Comparison of ENCODE assay signal across 8 mouse cellular contexts in the genomic region with DNA sequence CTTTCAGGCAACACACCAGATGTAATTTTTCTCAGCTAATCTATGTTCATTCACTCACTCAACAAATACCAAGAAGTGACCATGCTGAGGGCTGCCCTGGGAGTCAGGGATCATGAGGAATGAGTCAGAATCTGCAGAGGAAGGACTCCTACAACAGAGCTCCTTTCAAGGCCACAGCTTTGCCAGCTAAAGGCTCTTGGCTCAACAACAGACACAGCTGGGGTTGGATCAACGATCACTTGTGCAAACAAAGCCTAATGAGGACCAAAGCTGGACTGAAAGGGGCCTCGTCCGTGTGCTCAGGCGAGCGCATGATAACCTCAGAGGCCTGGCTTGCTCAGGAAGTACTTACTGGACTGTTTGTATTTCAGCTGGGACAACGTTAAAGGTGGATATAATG. TPM values are rescaled to one million over a fixed set of nuclear protein-coding genes. Genes with fewer than 3 reads are reported as not detected.
A peak's percentile ranks its signal among the peaks of the same experiment; 100 is the strongest.
DNase-seq lines count a peak whose midpoint lies in the region; ATAC-seq and TF ChIP-seq lines count a peak whose summit lies in the region.

No protein-coding gene starts in this region.

- peaks cover 50% of the 10 kb centered on the region for H3K36me3 ChIP-seq in midbrain, embryonic 12.5 days
- peaks cover 17% of the 10 kb centered on the region for H3K36me3 ChIP-seq in midbrain, embryonic 16.5 days (ENCODE audit: control insufficient read depth, insufficient read depth, low read length)
- H3K36me3 ChIP-seq in heart, embryonic 13.5 days: peaks cover 90% of the 10 kb centered on the region
- H3K36me3 ChIP-seq in thymus, adult 2 months (ENCODE audit: control insufficient read depth, insufficient read depth, low read length): peaks cover 9% of the 10 kb centered on the region

- no peaks in the 10 kb centered on the region for H3K9me3 ChIP-seq in midbrain, embryonic 12.5 days
- H3K9me3 ChIP-seq in midbrain, embryonic 16.5 days (replicated peaks; ENCODE audit: control insufficient read depth, low read length, poor library complexity, severe bottlenecking): no peaks in the 10 kb centered on the region
- H3K9me3 ChIP-seq in heart, embryonic 13.5 days: no peaks in the 10 kb centered on the region

- ATAC-seq in midbrain, embryonic 12.5 days (ENCODE audit: low FRiP score, low read depth): no peak
- ATAC-seq in midbrain, embryonic 16.5 days: no peak
- ATAC-seq in heart, embryonic 13.5 days (ENCODE audit: extremely low read depth, insufficient number of reproducible peaks, low FRiP score, low TSS enrichment): no peak

- 36% methylated on average over 6 of the region's 6 CpGs for WGBS in cerebellum, adult 2 months
- 17% methylated on average over 6 of the region's 6 CpGs for WGBS in midbrain, embryonic 12.5 days
- WGBS in midbrain, embryonic 16.5 days: 28% methylated on average over 6 of the region's 6 CpGs
- WGBS in heart, embryonic 13.5 days: 36% methylated on average over 6 of the region's 6 CpGs
- WGBS in thymus, adult 2 months: 85% methylated on average over 6 of the region's 6 CpGs

- no peak for TF ChIP-seq CTCF in cerebellum, adult 2 months (IDR thresholded peaks at IDR 0.05; ENCODE audit: borderline replicate concordance, insufficient read depth, low read depth, low read length)
- TF ChIP-seq CTCF in thymus, adult 2 months (IDR thresholded peaks at IDR 0.05; ENCODE audit: borderline replicate concordance, control insufficient read depth, extremely low read depth, insufficient read depth, low read length, poor library complexity): no peak

- no peak overlapping the region for H3K9ac ChIP-seq in midbrain, embryonic 12.5 days (replicated peaks)
- no peak overlapping the region for H3K9ac ChIP-seq in midbrain, embryonic 16.5 days (ENCODE audit: low read depth, low read length)
- H3K9ac ChIP-seq in heart, embryonic 13.5 days: 0 out of 2 replicates have a peak overlapping the region, but pooled peaks have one; percentile 33

- no peaks in the 10 kb centered on the region for H3K27me3 ChIP-seq in cerebellum, adult 2 months (ENCODE audit: control insufficient read depth, insufficient read depth, low read length)
- no peaks in the 10 kb centered on the region for H3K27me3 ChIP-seq in midbrain, embryonic 12.5 days
- H3K27me3 ChIP-seq in midbrain, embryonic 16.5 days (ENCODE audit: control insufficient read depth, insufficient read depth, low read depth, low read length): no peaks in the 10 kb centered on the region
- H3K27me3 ChIP-seq in heart, embryonic 13.5 days (replicated peaks): no peaks in the 10 kb centered on the region
- no peaks in the 10 kb centered on the region for H3K27me3 ChIP-seq in thymus, adult 2 months (ENCODE audit: control insufficient read depth, insufficient read depth, low read length)

- no peak overlapping the region for H3K4me2 ChIP-seq in midbrain, embryonic 12.5 days (replicated peaks)
- H3K4me2 ChIP-seq in midbrain, embryonic 16.5 days (ENCODE audit: low read length): no peak overlapping the region
- H3K4me2 ChIP-seq in heart, embryonic 13.5 days: no peak overlapping the region

- H3K4me1 ChIP-seq in cerebellum, adult 2 months (ENCODE audit: control insufficient read depth, insufficient read depth, low read length): peaks cover 17% of the 10 kb centered on the region
- peaks cover 15% of the 10 kb centered on the region for H3K4me1 ChIP-seq in midbrain, embryonic 12.5 days
- no peaks in the 10 kb centered on the region for H3K4me1 ChIP-seq in midbrain, embryonic 16.5 days (ENCODE audit: control insufficient read depth, insufficient read depth, low read length)
- peaks cover 49% of the 10 kb centered on the region for H3K4me1 ChIP-seq in heart, embryonic 13.5 days
- no peaks in the 10 kb centered on the region for H3K4me1 ChIP-seq in thymus, adult 2 months (replicated peaks; ENCODE audit: control insufficient read depth, insufficient read depth, low read length)

- peak overlapping the region; percentile 80 for H3K27ac ChIP-seq in cerebellum, adult 2 months (ENCODE audit: insufficient read depth, low read length)
- H3K27ac ChIP-seq in midbrain, embryonic 12.5 days (replicated peaks): 0 out of 2 replicates have a peak overlapping the region, but pooled peaks have one; percentile 32
- no peak overlapping the region for H3K27ac ChIP-seq in midbrain, embryonic 16.5 days (ENCODE audit: low read length)
- H3K27ac ChIP-seq in heart, embryonic 13.5 days (replicated peaks): peak overlapping the region; percentile 67
- no peak overlapping the region for H3K27ac ChIP-seq in thymus, adult 2 months (ENCODE audit: control insufficient read depth, insufficient read depth, low read length)

- DNase-seq in cerebellum, adult 2 months: no peak
- DNase-seq in cerebellum, adult 11 months: no peak
- peak; percentile 44 to 80 for DNase-seq in lung, postnatal 4 days
- DNase-seq in thymus, adult 2 months: no peak
- no peak for DNase-seq in urinary bladder, postnatal 10 days (ENCODE audit: low spot score)

- no peak overlapping the region for H3K4me3 ChIP-seq in cerebellum, adult 2 months (replicated peaks; ENCODE audit: insufficient read depth, low read depth, low read length)
- no peak overlapping the region for H3K4me3 ChIP-seq in midbrain, embryonic 12.5 days
- H3K4me3 ChIP-seq in midbrain, embryonic 16.5 days (ENCODE audit: low read depth, low read length): no peak overlapping the region
- H3K4me3 ChIP-seq in heart, embryonic 13.5 days: no peak overlapping the region
- H3K4me3 ChIP-seq in thymus, adult 2 months (ENCODE audit: control insufficient read depth, insufficient read depth, low read length): no peak overlapping the region

- TF ChIP-seq POLR2A in cerebellum, adult 2 months (IDR thresholded peaks at IDR 0.05; ENCODE audit: borderline replicate concordance, insufficient read depth, low read length): no peak
- TF ChIP-seq POLR2A in thymus, adult 2 months (IDR thresholded peaks at IDR 0.05; ENCODE audit: control insufficient read depth, extremely low read depth, insufficient read depth, low read length, poor library complexity): no peak

RNA-seq across cellular contexts. Expression of a gene that starts 23.2 kb away (rescaled TPM):
- polyA plus RNA-seq in cerebellum, adult 2 months (2012; rRNA removed): 20.1 and 24.2 TPM in 2 replicates
- polyA plus RNA-seq in midbrain, embryonic 12.5 days (2016; fragmentation: Nextera tagmentation; extraction: Ambion mirVana): 0.54 and 1.1 TPM in 2 replicates
- 10.4 and 13.7 TPM in 2 replicates for polyA plus RNA-seq in midbrain, embryonic 16.5 days (2015; fragmentation: Nextera tagmentation; extraction: Ambion mirVana)
- polyA plus RNA-seq in heart, embryonic 13.5 days (2015; fragmentation: Nextera tagmentation; extraction: Ambion mirVana): 4.6 and 6.8 TPM in 2 replicates
- polyA plus RNA-seq in thymus, adult 2 months (2012; rRNA removed): 2.5 TPM in 2 replicates

Comparison
In these comparisons a context has a peak if more than half of its experiments do, and no peak if none do; other contexts are left out.
1. H3K27ac ChIP-seq: peak in cerebellum, adult 2 months (single experiment), midbrain, embryonic 12.5 days (single experiment) and heart, embryonic 13.5 days (single experiment); none in midbrain, embryonic 16.5 days (single experiment) and thymus, adult 2 months (single experiment).
2. DNase-seq: peak in lung, postnatal 4 days (2 of 2); none in cerebellum, adult 2 months (0 of 2), cerebellum, adult 11 months (single experiment), thymus, adult 2 months (single experiment) and urinary bladder, postnatal 10 days (single experiment).